Mouse (Mus musculus): ENCODE data around the gene Fetub. TPM values are rescaled to one million over a fixed set of nuclear protein-coding genes. Genes with fewer than 3 reads are reported as not detected.

Gene Fetub
- total and polyA plus RNA-seq, 2 experiments, result 107 to 419 TPM

- Histone ChIP-seq H3K27ac (replicated peaks; ENCODE audit: insufficient read depth, low read depth, low read length) (no peak overlapping the region; the same call in 1 of the 2 replicates), H3K4me1 (ENCODE audit: control insufficient read depth, insufficient read depth, low read length) (peaks cover 14% of the 10 kb centered on the region), H3K36me3 (ENCODE audit: control insufficient read depth, insufficient read depth, low read length) (peaks cover 62% of the 10 kb centered on the region), H3K27me3 (ENCODE audit: control insufficient read depth, insufficient read depth, low read length) (no peaks in the 10 kb centered on the region), H3K79me2 (ENCODE audit: control insufficient read depth, insufficient read depth, low read length) (no peaks in the 10 kb centered on the region; the same call in 1 of the 2 replicates), H3K4me3 (ENCODE audit: insufficient read depth, low read depth, low read length) (no peak overlapping the region), H3K9ac (ENCODE audit: low read depth, low read length) (no peak overlapping the region)
- DNase-seq (ENCODE audit: extremely low read depth, low read depth, low spot score), result no peak
- no peak for TF ChIP-seq POLR2A (IDR thresholded peaks at IDR 0.05; ENCODE audit: extremely low read depth, insufficient read depth, low read length)
- no peak for TF ChIP-seq CTCF (IDR thresholded peaks at IDR 0.05; ENCODE audit: low read depth, low read length)
- WGBS, result 68% methylated on average over 13 of the region's 13 CpGs
Measured at GRCm38 (mm10) chr16:22955397-22956084, 37.4 kb downstream of the Fetub start.

GRCm38 (mm10) chr16:22956085-22956439 is 37.9 kb downstream of the Fetub start:
- H3K27ac ChIP-seq (replicated peaks; ENCODE audit: insufficient read depth, low read depth, low read length), result no peak overlapping the region
- no peaks in the 10 kb centered on the region for H3K27me3 ChIP-seq (ENCODE audit: control insufficient read depth, insufficient read depth, low read length)
- no peak overlapping the region for H3K4me3 ChIP-seq (ENCODE audit: insufficient read depth, low read depth, low read length)
- no peak for TF ChIP-seq POLR2A (IDR thresholded peaks at IDR 0.05; ENCODE audit: extremely low read depth, insufficient read depth, low read length)
- TF ChIP-seq CTCF (IDR thresholded peaks at IDR 0.05; ENCODE audit: low read depth, low read length), result no peak
- no peak for DNase-seq (ENCODE audit: extremely low read depth, low read depth, low spot score)
- 86% methylated on average over 11 of the region's 11 CpGs for WGBS
- H3K36me3 ChIP-seq (ENCODE audit: control insufficient read depth, insufficient read depth, low read length), result peaks cover 62% of the 10 kb centered on the region
- H3K79me2 ChIP-seq (ENCODE audit: control insufficient read depth, insufficient read depth, low read length), result no peaks in the 10 kb centered on the region; the same call in 1 of the 2 replicates
- no peak overlapping the region for H3K9ac ChIP-seq (ENCODE audit: low read depth, low read length)
- peaks cover 14% of the 10 kb centered on the region for H3K4me1 ChIP-seq (ENCODE audit: control insufficient read depth, insufficient read depth, low read length)

- TF ChIP-seq CTCF (IDR thresholded peaks at IDR 0.05; ENCODE audit: low read depth, low read length) (no peak), POLR2A (IDR thresholded peaks at IDR 0.05; ENCODE audit: extremely low read depth, insufficient read depth, low read length) (no peak)
- Histone ChIP-seq H3K27ac (replicated peaks; ENCODE audit: insufficient read depth, low read depth, low read length) (no peak overlapping the region), H3K79me2 (ENCODE audit: control insufficient read depth, insufficient read depth, low read length) (no peaks in the 10 kb centered on the region), H3K36me3 (ENCODE audit: control insufficient read depth, insufficient read depth, low read length) (peaks cover 35% of the 10 kb centered on the region), H3K4me1 (ENCODE audit: control insufficient read depth, insufficient read depth, low read length) (peaks cover 5% of the 10 kb centered on the region), H3K4me3 (ENCODE audit: insufficient read depth, low read depth, low read length) (no peak overlapping the region), H3K27me3 (ENCODE audit: control insufficient read depth, insufficient read depth, low read length) (no peaks in the 10 kb centered on the region), H3K9ac (ENCODE audit: low read depth, low read length) (no peak overlapping the region)
- DNase-seq (ENCODE audit: extremely low read depth, low read depth, low spot score), result peak; percentile 57
- WGBS, result 71% methylated on average over 8 of the region's 8 CpGs
Measured at GRCm38 (mm10) chr16:22961073-22961472, 42.9 kb downstream of the Fetub start.

- DNase-seq (ENCODE audit: extremely low read depth, low read depth, low spot score), result no peak
- Histone ChIP-seq H3K27me3 (ENCODE audit: control insufficient read depth, insufficient read depth, low read length) (no peaks in the 10 kb centered on the region), H3K27ac (replicated peaks; ENCODE audit: insufficient read depth, low read depth, low read length) (no peak overlapping the region), H3K79me2 (ENCODE audit: control insufficient read depth, insufficient read depth, low read length) (no peaks in the 10 kb centered on the region), H3K4me1 (ENCODE audit: control insufficient read depth, insufficient read depth, low read length) (peaks cover 5% of the 10 kb centered on the region), H3K9ac (ENCODE audit: low read depth, low read length) (no peak overlapping the region), H3K36me3 (ENCODE audit: control insufficient read depth, insufficient read depth, low read length) (peaks cover 24% of the 10 kb centered on the region), H3K4me3 (ENCODE audit: insufficient read depth, low read depth, low read length) (no peak overlapping the region)
- TF ChIP-seq POLR2A (IDR thresholded peaks at IDR 0.05; ENCODE audit: extremely low read depth, insufficient read depth, low read length) (0 out of 2 replicates have a peak, but pooled peaks have one; percentile 5), CTCF (IDR thresholded peaks at IDR 0.05; ENCODE audit: low read depth, low read length) (no peak)
- WGBS, result 65% methylated on average over 5 of the region's 5 CpGs
Measured at GRCm38 (mm10) chr16:22962256-22962655, 44.1 kb downstream of the Fetub start.

- 0 out of 2 replicates have a peak overlapping the region, but pooled peaks have one; percentile 27 for H3K9ac ChIP-seq (ENCODE audit: low read depth, low read length)
- no peak overlapping the region for H3K4me3 ChIP-seq (ENCODE audit: insufficient read depth, low read depth, low read length)
- TF ChIP-seq POLR2A (IDR thresholded peaks at IDR 0.05; ENCODE audit: extremely low read depth, insufficient read depth, low read length) (no peak), CTCF (IDR thresholded peaks at IDR 0.05; ENCODE audit: low read depth, low read length) (no peak)
- peak; percentile 73 for DNase-seq (ENCODE audit: extremely low read depth, low read depth, low spot score)
- peaks cover 14% of the 10 kb centered on the region for H3K36me3 ChIP-seq (ENCODE audit: control insufficient read depth, insufficient read depth, low read length)
- no peaks in the 10 kb centered on the region for H3K27me3 ChIP-seq (ENCODE audit: control insufficient read depth, insufficient read depth, low read length)
- peak overlapping the region; percentile 48; the same call in 1 of the 2 replicates for H3K27ac ChIP-seq (replicated peaks; ENCODE audit: insufficient read depth, low read depth, low read length)
- H3K79me2 ChIP-seq (ENCODE audit: control insufficient read depth, insufficient read depth, low read length), result no peaks in the 10 kb centered on the region
- peaks cover 5% of the 10 kb centered on the region for H3K4me1 ChIP-seq (ENCODE audit: control insufficient read depth, insufficient read depth, low read length)
Measured at GRCm38 (mm10) chr16:22963293-22963692, 45.2 kb downstream of the Fetub start.

GRCm38 (mm10) chr16:22967383-22968030 is 49.4 kb downstream of the Fetub start:
- no peak overlapping the region for H3K27ac ChIP-seq (replicated peaks; ENCODE audit: insufficient read depth, low read depth, low read length)
- H3K27me3 ChIP-seq (ENCODE audit: control insufficient read depth, insufficient read depth, low read length), result no peaks in the 10 kb centered on the region
- DNase-seq (ENCODE audit: extremely low read depth, low read depth, low spot score), result no peak
- H3K9ac ChIP-seq (ENCODE audit: low read depth, low read length), result no peak overlapping the region
- TF ChIP-seq CTCF (IDR thresholded peaks at IDR 0.05; ENCODE audit: low read depth, low read length), result no peak
- TF ChIP-seq POLR2A (IDR thresholded peaks at IDR 0.05; ENCODE audit: extremely low read depth, insufficient read depth, low read length), result no peak
- H3K4me1 ChIP-seq (ENCODE audit: control insufficient read depth, insufficient read depth, low read length), result peaks cover 7% of the 10 kb centered on the region; the same call in 1 of the 2 replicates
- H3K36me3 ChIP-seq (ENCODE audit: control insufficient read depth, insufficient read depth, low read length), result no peaks in the 10 kb centered on the region
- no peaks in the 10 kb centered on the region for H3K79me2 ChIP-seq (ENCODE audit: control insufficient read depth, insufficient read depth, low read length)
- 75% methylated on average over 1 of the region's 1 CpGs for WGBS
- no peak overlapping the region for H3K4me3 ChIP-seq (ENCODE audit: insufficient read depth, low read depth, low read length)

Other genes starting within 250 kb of the Fetub start
- not detected in 2 replicates for gene Crygs, start 106.8 kb upstream of the Fetub start, total RNA-seq (2014; rRNA removed)
- gene Crygs, start 106.8 kb upstream of the Fetub start, polyA plus RNA-seq (2012; rRNA removed), result 0.10 and 0.14 TPM in 2 replicates
- gene Tbccd1, start 60.7 kb upstream of the Fetub start, total RNA-seq (2014; rRNA removed), result 22.7 and 24.0 TPM in 2 replicates
- 16.9 and 19.9 TPM in 2 replicates for gene Tbccd1, start 60.7 kb upstream of the Fetub start, polyA plus RNA-seq (2012; rRNA removed)
- 62.0 and 67.7 TPM in 2 replicates for gene Dnajb11, start 60.5 kb upstream of the Fetub start, total RNA-seq (2014; rRNA removed)
- gene Dnajb11, start 60.5 kb upstream of the Fetub start, polyA plus RNA-seq (2012; rRNA removed), result 20.7 and 23.9 TPM in 2 replicates
- 10,308 and 11,624 TPM in 2 replicates for gene Ahsg, start 27.1 kb upstream of the Fetub start, total RNA-seq (2014; rRNA removed)
- 17,109 and 17,601 TPM in 2 replicates for gene Ahsg, start 27.1 kb upstream of the Fetub start, polyA plus RNA-seq (2012; rRNA removed)
- 574 and 911 TPM in 2 replicates for gene Hrg, start 32.7 kb downstream of the Fetub start, total RNA-seq (2014; rRNA removed)
- 312 and 372 TPM in 2 replicates for gene Hrg, start 32.7 kb downstream of the Fetub start, polyA plus RNA-seq (2012; rRNA removed)
- gene Kng2, start 111.1 kb downstream of the Fetub start, total RNA-seq (2014; rRNA removed), result 449 and 472 TPM in 2 replicates
- 97.8 and 123 TPM in 2 replicates for gene Kng2, start 111.1 kb downstream of the Fetub start, polyA plus RNA-seq (2012; rRNA removed)
- 1,906 and 2,075 TPM in 2 replicates for gene Kng1, start 139.5 kb downstream of the Fetub start, total RNA-seq (2014; rRNA removed)
- gene Kng1, start 139.5 kb downstream of the Fetub start, polyA plus RNA-seq (2012; rRNA removed), result 642 and 701 TPM in 2 replicates
- gene Eif4a2, start 189.1 kb downstream of the Fetub start, total RNA-seq (2014; rRNA removed), result 325 and 412 TPM in 2 replicates
- gene Eif4a2, start 189.1 kb downstream of the Fetub start, polyA plus RNA-seq (2012; rRNA removed), result 64.4 and 75.9 TPM in 2 replicates
- 5.2 and 5.3 TPM in 2 replicates for gene Rfc4, start 209.4 kb downstream of the Fetub start, total RNA-seq (2014; rRNA removed)
- gene Rfc4, start 209.4 kb downstream of the Fetub start, polyA plus RNA-seq (2012; rRNA removed), result 0.32 TPM in 1 of 2 replicates, not detected in the other
- 0.87 and 1.2 TPM in 2 replicates for gene Adipoq, start 228.2 kb downstream of the Fetub start, total RNA-seq (2014; rRNA removed)
- gene Adipoq, start 228.2 kb downstream of the Fetub start, polyA plus RNA-seq (2012; rRNA removed), result 0.09 TPM in 1 of 2 replicates, not detected in the other